Mouse (Mus musculus) right cerebral cortex, postnatal 10 days (tissue): ENCODE results near the gene Atp6v0e.
A peak's percentile ranks its signal among the peaks of the same experiment; 100 is the strongest.

Experiments
- DNase-seq, 2 experiments: peaks; one replicate each; pipeline ENCODE4 v3.0.0; 2021; ENCODE audit warnings: low spot score in 2 of 2

Gene Atp6v0e

GRCm38 (mm10) chr17:26662978-26663683, at the start of gene Atp6v0e:
Gene Atp6v0e (plus strand): TSS chr17:26663231.
- DNase-seq: peak; percentile 96 to 98

GRCm38 (mm10) chr17:26614286-26614685, 48.7 kb upstream of the Atp6v0e start:
- no peak for DNase-seq

- DNase-seq: no peak
These were observed 48.1 kb upstream of the Atp6v0e start for GRCm38 (mm10) chr17:26614708-26615486.

- no peak for DNase-seq
These were observed 46.3 kb upstream of the Atp6v0e start for GRCm38 (mm10) chr17:26616696-26617095.

- no peak for DNase-seq
These were observed 44.5 kb upstream of the Atp6v0e start for GRCm38 (mm10) chr17:26618498-26618897.

- DNase-seq: no peak
These were observed 43.5 kb upstream of the Atp6v0e start for GRCm38 (mm10) chr17:26619577-26619976.

- no peak for DNase-seq
These were observed 42.7 kb upstream of the Atp6v0e start for GRCm38 (mm10) chr17:26620292-26620691.

GRCm38 (mm10) chr17:26620786-26621766, 42.0 kb upstream of the Atp6v0e start:
- peak; percentile 64 to 65 for DNase-seq

GRCm38 (mm10) chr17:26621912-26622311, 41.1 kb upstream of the Atp6v0e start:
- DNase-seq: no peak

- no peak for DNase-seq
These were observed 39.0 kb upstream of the Atp6v0e start for GRCm38 (mm10) chr17:26623991-26624390.

GRCm38 (mm10) chr17:26624999-26625398, 38.0 kb upstream of the Atp6v0e start:
- no peak for DNase-seq

- no peak for DNase-seq
These were observed 37.5 kb upstream of the Atp6v0e start for GRCm38 (mm10) chr17:26625521-26626010.

- DNase-seq: no peak
These were observed 34.6 kb upstream of the Atp6v0e start for GRCm38 (mm10) chr17:26628479-26628878.

- DNase-seq: no peak
These were observed 34.1 kb upstream of the Atp6v0e start for GRCm38 (mm10) chr17:26628936-26629335.

- peak; percentile 61 to 77 for DNase-seq
These were observed 31.2 kb upstream of the Atp6v0e start for GRCm38 (mm10) chr17:26631811-26632327.

- DNase-seq: no peak
These were observed 29.8 kb upstream of the Atp6v0e start for GRCm38 (mm10) chr17:26633186-26633585.

GRCm38 (mm10) chr17:26633926-26634325, 29.1 kb upstream of the Atp6v0e start:
- DNase-seq: no peak

- DNase-seq: no peak
These were observed 28.5 kb upstream of the Atp6v0e start for GRCm38 (mm10) chr17:26634539-26634938.

- DNase-seq: no peak
These were observed 27.1 kb upstream of the Atp6v0e start for GRCm38 (mm10) chr17:26635951-26636350.

GRCm38 (mm10) chr17:26637851-26638250, 25.2 kb upstream of the Atp6v0e start:
- DNase-seq: no peak

GRCm38 (mm10) chr17:26638655-26639054, 24.4 kb upstream of the Atp6v0e start:
- DNase-seq: peak; percentile 62 to 75
